Mouse (Mus musculus) lung, postnatal 0 days (tissue): Measurements from ENCODE around the gene Fam102a.

ENCODE experiments used
- CTCF ChIP-seq: IDR thresholded peaks from 2 replicates; pipeline ENCODE4 v1.5.1; 2016; ENCODE audit warnings: antibody characterized with exemption, mild to moderate bottlenecking
- EP300 ChIP-seq: IDR thresholded peaks from 2 replicates; pipeline ENCODE4 v1.6.1; 2016; ENCODE audit warnings: antibody characterized with exemption, mild to moderate bottlenecking, control low read depth

DNA sequence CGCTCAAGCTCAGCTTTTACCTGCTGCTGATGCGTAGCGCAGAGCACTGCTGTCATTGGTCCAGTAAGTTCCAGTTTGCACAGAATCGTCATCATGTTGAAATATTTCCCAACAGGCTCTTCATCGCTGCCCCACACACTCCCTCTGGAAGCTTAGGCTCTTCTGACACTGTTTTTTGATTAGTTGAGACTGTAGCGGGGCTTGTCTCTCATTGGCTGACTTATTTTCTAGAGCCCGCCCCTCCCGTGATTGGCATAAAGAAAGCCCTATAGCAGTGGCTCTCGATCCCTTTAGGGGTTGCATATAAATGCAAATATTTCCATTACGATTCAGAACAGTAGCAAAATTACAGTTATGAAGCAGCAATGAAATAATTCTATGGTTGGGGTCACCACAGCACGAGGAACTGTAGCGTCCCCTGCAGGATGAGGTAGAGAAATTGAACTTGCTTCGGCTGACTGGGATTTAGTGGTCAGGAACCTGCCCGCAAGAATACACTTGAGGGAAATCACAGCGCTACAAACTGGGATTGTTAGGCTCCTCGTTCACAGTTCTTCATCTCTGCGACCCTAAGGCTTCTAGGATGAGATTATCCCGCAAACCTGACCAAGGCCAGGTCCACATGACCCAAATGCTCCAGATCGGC, 46.4 kb downstream of the Fam102a start:
- TF ChIP-seq CTCF (peak; percentile 33), EP300 (no peak)
